Mouse (Mus musculus) midbrain, embryonic 11.5 days (tissue): ENCODE results near the gene 1700022I11Rik. TPM values are rescaled to one million over a fixed set of nuclear protein-coding genes. Genes with fewer than 3 reads are reported as not detected.

Experiments
- ATAC-seq: fragments of 200-750 bp; cut with Nextera tagmentation; 2 replicates; pipeline ENCODE4 v1.8.0; 2017; ENCODE audit warnings: moderate TSS enrichment, moderate library complexity; ENCODE audit not compliant: low FRiP score
- DNase-seq: peaks from one replicate; pipeline ENCODE4 v3.0.0; 2015; ENCODE audit warnings: low spot score; ENCODE audit errors: missing footprints
- H3K27ac ChIP-seq: fragments of 300-500 bp; sonication (generic); 2 replicates; pipeline ENCODE4 v1.5.1; 2014; ENCODE audit warnings: low read depth, low read length
- H3K27me3 ChIP-seq: fragments of 300-500 bp; sonication (generic); 2 replicates; pipeline ENCODE4 v1.6.1; 2014; ENCODE audit warnings: mild to moderate bottlenecking, low read length, moderate library complexity, mixed read lengths; ENCODE audit not compliant: control insufficient read depth, insufficient read depth
- H3K36me3 ChIP-seq: fragments of 300-500 bp; sonication (generic); 2 replicates; pipeline ENCODE4 v1.6.1; 2014; ENCODE audit warnings: mild to moderate bottlenecking, low read length, moderate library complexity, mixed read lengths; ENCODE audit not compliant: control insufficient read depth, insufficient read depth
- H3K4me1 ChIP-seq: fragments of 300-500 bp; sonication (generic); 2 replicates; pipeline ENCODE4 v1.6.1; 2014; ENCODE audit warnings: low read length; ENCODE audit not compliant: control insufficient read depth, insufficient read depth
- H3K4me2 ChIP-seq: fragments of 300-500 bp; sonication (generic); 2 replicates; pipeline ENCODE4 v1.6.1; 2014; ENCODE audit warnings: mild to moderate bottlenecking, moderate library complexity
- H3K4me3 ChIP-seq: fragments of 300-500 bp; sonication (generic); 2 replicates; pipeline ENCODE4 v1.5.1; 2014; ENCODE audit warnings: low read depth, low read length
- H3K9ac ChIP-seq: fragments of 300-500 bp; sonication (generic); 2 replicates; pipeline ENCODE4 v1.6.1; 2014; ENCODE audit warnings: low read length
- H3K9me3 ChIP-seq: fragments of 300-500 bp; sonication (generic); 2 replicates; pipeline ENCODE4 v1.6.1; 2016; ENCODE audit warnings: low read length; ENCODE audit not compliant: control insufficient read depth
- WGBS: fragments of 180-500 bp; shearing (Covaris S2); extraction: QIAGEN DNeasy Blood & Tissue Kit; methylation state at CpG from one replicate; pipeline ENCODE4 v1.1.7; 2014; 5-methylcytosine and 5-hydroxymethylcytosine counted together
- polyA plus RNA-seq: library from polyadenylated mRNA; unstranded; fragments of >200 nt; fragmentation: Nextera tagmentation; extraction: Ambion mirVana; gene quantifications from 2 replicates; pipeline ENCODE4 v1.2.1, GENCODE M21; 2014

The 1700022I11Rik gene
- 0.52 and 0.60 TPM in 2 replicates for polyA plus RNA-seq

- no peaks in the 10 kb centered on the region for H3K27me3 ChIP-seq
- no peaks in the 10 kb centered on the region for H3K4me1 ChIP-seq
- no peaks in the 10 kb centered on the region for H3K9me3 ChIP-seq
- WGBS, result 89% methylated on average over 4 of the region's 4 CpGs
- DNase-seq, result no peak
- no peak for ATAC-seq
- H3K4me3 ChIP-seq, result no peak within 1 kb of the TSS
- no peak within 1 kb of the TSS for H3K27ac ChIP-seq
- H3K4me2 ChIP-seq, result no peak within 1 kb of the TSS
- no peaks in the 10 kb centered on the region for H3K36me3 ChIP-seq
- H3K9ac ChIP-seq, result no peak within 1 kb of the TSS
Measured at GRCm38 (mm10) chr4:42969304-42969703, at the start of gene 1700022I11Rik. Gene 1700022I11Rik, plus strand, starts transcription at chr4:42969604.

GRCm38 (mm10) chr4:42920726-42921125 lies 48.7 kb upstream of the 1700022I11Rik start:
- H3K4me1 ChIP-seq, result peaks cover 3% of the 10 kb centered on the region; the same call in 1 of the 2 replicates
- peaks cover 19% of the 10 kb centered on the region for H3K27me3 ChIP-seq
- no peak overlapping the region for H3K4me3 ChIP-seq
- H3K9me3 ChIP-seq, result no peaks in the 10 kb centered on the region
- DNase-seq, result no peak
- no peak for ATAC-seq
- no peaks in the 10 kb centered on the region for H3K36me3 ChIP-seq
- WGBS, result 84% methylated on average over 9 of the region's 9 CpGs
- no peak overlapping the region for H3K9ac ChIP-seq
- no peak overlapping the region for H3K4me2 ChIP-seq
- no peak overlapping the region for H3K27ac ChIP-seq

- peaks cover 14% of the 10 kb centered on the region for H3K27me3 ChIP-seq
- no peak overlapping the region for H3K9ac ChIP-seq
- H3K4me3 ChIP-seq, result no peak overlapping the region
- H3K27ac ChIP-seq, result no peak overlapping the region
- no peak for DNase-seq
- H3K4me2 ChIP-seq, result no peak overlapping the region
- ATAC-seq, result no peak
- 75% methylated on average over 2 of the region's 2 CpGs for WGBS
- peaks cover 3% of the 10 kb centered on the region; the same call in 1 of the 2 replicates for H3K4me1 ChIP-seq
- H3K9me3 ChIP-seq, result no peaks in the 10 kb centered on the region
- no peaks in the 10 kb centered on the region for H3K36me3 ChIP-seq
Measured at GRCm38 (mm10) chr4:42921536-42921935, 47.9 kb upstream of the 1700022I11Rik start.

GRCm38 (mm10) chr4:42922056-42922455 lies 47.3 kb upstream of the 1700022I11Rik start:
- no peaks in the 10 kb centered on the region for H3K9me3 ChIP-seq
- H3K4me2 ChIP-seq, result no peak overlapping the region
- H3K4me1 ChIP-seq, result peaks cover 3% of the 10 kb centered on the region; the same call in 1 of the 2 replicates
- peaks cover 13% of the 10 kb centered on the region for H3K27me3 ChIP-seq
- H3K4me3 ChIP-seq, result no peak overlapping the region
- no peak overlapping the region for H3K27ac ChIP-seq
- 75% methylated on average over 6 of the region's 6 CpGs for WGBS
- no peaks in the 10 kb centered on the region for H3K36me3 ChIP-seq
- H3K9ac ChIP-seq, result no peak overlapping the region
- ATAC-seq (no peak), DNase-seq (no peak)

- H3K4me3 ChIP-seq, result no peak overlapping the region
- DNase-seq, result no peak
- ATAC-seq, result no peak
- H3K36me3 ChIP-seq, result no peaks in the 10 kb centered on the region
- peaks cover 10% of the 10 kb centered on the region for H3K27me3 ChIP-seq
- H3K9me3 ChIP-seq, result no peaks in the 10 kb centered on the region
- no peak overlapping the region for H3K4me2 ChIP-seq
- peaks cover 1% of the 10 kb centered on the region; the same call in 1 of the 2 replicates for H3K4me1 ChIP-seq
- no peak overlapping the region for H3K9ac ChIP-seq
- no peak overlapping the region for H3K27ac ChIP-seq
- 89% methylated on average over 8 of the region's 8 CpGs for WGBS
Measured at GRCm38 (mm10) chr4:42922461-42922860, 46.9 kb upstream of the 1700022I11Rik start.

GRCm38 (mm10) chr4:42924095-42924710 lies 45.2 kb upstream of the 1700022I11Rik start:
- no peaks in the 10 kb centered on the region for H3K4me1 ChIP-seq
- H3K27me3 ChIP-seq, result no peaks in the 10 kb centered on the region
- no peak overlapping the region for H3K4me2 ChIP-seq
- DNase-seq (no peak), ATAC-seq (no peak)
- H3K4me3 ChIP-seq, result no peak overlapping the region
- no peaks in the 10 kb centered on the region for H3K36me3 ChIP-seq
- no peak overlapping the region for H3K27ac ChIP-seq
- H3K9ac ChIP-seq, result no peak overlapping the region
- no peaks in the 10 kb centered on the region for H3K9me3 ChIP-seq
- 73% methylated on average over 13 of the region's 13 CpGs for WGBS

- Histone ChIP-seq H3K27ac (no peak overlapping the region), H3K4me3 (no peak overlapping the region), H3K27me3 (peaks cover 2% of the 10 kb centered on the region; the same call in 1 of the 2 replicates), H3K36me3 (no peaks in the 10 kb centered on the region), H3K4me2 (no peak overlapping the region), H3K4me1 (no peaks in the 10 kb centered on the region; the same call in 1 of the 2 replicates), H3K9me3 (no peaks in the 10 kb centered on the region), H3K9ac (no peak overlapping the region)
- no peak for ATAC-seq
- 81% methylated on average over 5 of the region's 5 CpGs for WGBS
- no peak for DNase-seq
Measured at GRCm38 (mm10) chr4:42928209-42928608, 41.2 kb upstream of the 1700022I11Rik start.

- H3K9me3 ChIP-seq, result no peaks in the 10 kb centered on the region
- H3K4me3 ChIP-seq, result no peak overlapping the region
- H3K4me2 ChIP-seq, result no peak overlapping the region
- peaks cover 2% of the 10 kb centered on the region; the same call in 1 of the 2 replicates for H3K4me1 ChIP-seq
- ATAC-seq (no peak), DNase-seq (no peak)
- no peak overlapping the region for H3K9ac ChIP-seq
- H3K27me3 ChIP-seq, result peaks cover 2% of the 10 kb centered on the region; the same call in 1 of the 2 replicates
- 88% methylated on average over 9 of the region's 9 CpGs for WGBS
- H3K36me3 ChIP-seq, result no peaks in the 10 kb centered on the region
- no peak overlapping the region for H3K27ac ChIP-seq
Measured at GRCm38 (mm10) chr4:42928952-42929351, 40.5 kb upstream of the 1700022I11Rik start.

GRCm38 (mm10) chr4:42932229-42932969 lies 37.0 kb upstream of the 1700022I11Rik start:
- H3K36me3 ChIP-seq, result no peaks in the 10 kb centered on the region
- no peak overlapping the region for H3K4me3 ChIP-seq
- H3K27ac ChIP-seq, result no peak overlapping the region
- WGBS, result 66% methylated on average over 8 of the region's 8 CpGs
- H3K9ac ChIP-seq, result no peak overlapping the region
- peaks cover 4% of the 10 kb centered on the region; the same call in 1 of the 2 replicates for H3K27me3 ChIP-seq
- H3K9me3 ChIP-seq, result no peaks in the 10 kb centered on the region
- no peak for DNase-seq
- no peak overlapping the region for H3K4me2 ChIP-seq
- peaks cover 2% of the 10 kb centered on the region; the same call in 1 of the 2 replicates for H3K4me1 ChIP-seq
- no peak for ATAC-seq
